Mouse (Mus musculus): ENCODE data around the gene Chst8. TPM values are rescaled to one million over a fixed set of nuclear protein-coding genes. Genes with fewer than 3 reads are reported as not detected.

Chst8 gene
- not detected in 4 replicates for total RNA-seq (2023)

GRCm38 (mm10) chr7:34812531-34813111, at the start of gene Chst8:
Gene Chst8, minus strand, starts transcription at chr7:34812711.

GRCm38 (mm10) chr7:34656632-34657031, 155.9 kb downstream of the Chst8 start, which contains the start of gene Kctd15:
Gene Kctd15, minus strand, starts transcription at chr7:34656732.

Other genes starting within 250 kb of the Chst8 start
- 0.85 to 2.7 TPM (median 1.4 TPM) in 4 replicates for gene Kctd15, start 156.0 kb downstream of the Chst8 start, total RNA-seq (2023)
- 33.3 to 40.4 TPM (median 34.9 TPM) in 4 replicates for gene Pepd, start 99.7 kb upstream of the Chst8 start, total RNA-seq (2023)
- gene Cebpg, start 243.9 kb upstream of the Chst8 start, total RNA-seq (2023) = 28.6 to 40.5 TPM (median 35.9 TPM) in 4 replicates